ENCODE assay signal across 12 mouse cellular contexts in the genomic region with DNA sequence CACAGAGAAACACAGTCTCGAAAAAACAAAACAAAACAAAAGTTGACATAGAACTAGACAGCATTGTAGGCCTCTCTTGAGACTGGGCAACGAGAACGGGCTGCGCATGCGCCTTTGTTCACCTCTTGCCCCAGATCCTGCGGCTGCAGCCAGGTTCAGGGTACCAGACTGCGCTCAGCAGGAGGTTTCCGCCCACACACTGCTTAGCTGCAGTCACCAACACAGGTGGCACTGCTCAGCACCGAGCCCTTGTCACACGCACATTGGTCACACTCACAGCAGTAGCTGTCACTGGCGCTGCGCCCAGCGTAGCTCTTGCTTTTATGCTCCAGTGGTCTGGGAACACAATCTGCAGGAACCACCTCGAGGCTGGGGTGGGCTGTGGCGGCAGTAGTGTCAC. TPM values are rescaled to one million over a fixed set of nuclear protein-coding genes. Genes with fewer than 3 reads are reported as not detected.
DNase-seq lines count a peak whose midpoint lies in the region; ATAC-seq lines count a peak whose summit lies in the region.
"Had no signal": no experiment of that assay in that cellular context is flagged by ENCODE, and none has a peak within 500 bp of the region (broad histone marks: within the 10 kb centered on the region; RNA-seq: fewer than 3 reads in every experiment).

No protein-coding gene starts in this region.

- no peaks in the 10 kb centered on the region for H3K9me3 ChIP-seq in heart, embryonic 16.5 days (replicated peaks; ENCODE audit: control insufficient read depth, low read length)
- H3K9me3 ChIP-seq: liver, embryonic 12.5 days; neural tube, embryonic 13.5 days had no signal

- peak; percentile 8; the same call in 1 of the 2 replicates for ATAC-seq in heart, embryonic 16.5 days (replicated peaks; ENCODE audit: extremely low read depth, insufficient read depth, low FRiP score)
- ATAC-seq: liver, embryonic 12.5 days had no signal

- H3K27ac ChIP-seq in heart, embryonic 16.5 days (ENCODE audit: low read length), result peak overlapping the region; percentile 66
- H3K27ac ChIP-seq: liver, embryonic 12.5 days; neural tube, embryonic 13.5 days had no signal

- H3K36me3 ChIP-seq in heart, embryonic 16.5 days (ENCODE audit: control insufficient read depth, insufficient read depth), result no peaks in the 10 kb centered on the region
- H3K36me3 ChIP-seq: G1E; liver, embryonic 12.5 days; neural tube, embryonic 13.5 days had no signal

- no peak for DNase-seq in heart, adult 9 months (ENCODE audit: low spot score in 2 of 2)
- DNase-seq in A20 (ENCODE audit: low read depth, low spot score), result peak; percentile 69
- peak; percentile 98 for DNase-seq in brain, adult 2 months (ENCODE audit: low read depth, low spot score)
- peak; percentile 60 for DNase-seq in kidney, adult 9 months
- DNase-seq in spleen, adult 18-20 months, result no peak
- DNase-seq in layer of hippocampus, postnatal 36 days, result no peak
- no peak for DNase-seq in ovary, postnatal 10 days (ENCODE audit: low spot score)

- H3K4me3 ChIP-seq in heart, embryonic 16.5 days (ENCODE audit: low read length), result no peak overlapping the region
- H3K4me3 ChIP-seq: erythroblast, embryonic 14.5 days; liver, embryonic 12.5 days; neural tube, embryonic 13.5 days had no signal

- H3K4me1 ChIP-seq in heart, embryonic 16.5 days (ENCODE audit: control insufficient read depth, insufficient read depth, low read length), result peaks cover 18% of the 10 kb centered on the region

- peak overlapping the region; percentile 15; the same call in 1 of the 2 replicates for H3K4me2 ChIP-seq in heart, embryonic 16.5 days (ENCODE audit: low read depth, low read length)
- H3K4me2 ChIP-seq: liver, embryonic 12.5 days; neural tube, embryonic 13.5 days had no signal

- H3K9ac ChIP-seq in heart, embryonic 16.5 days (ENCODE audit: low read length), result no peak overlapping the region
- H3K9ac ChIP-seq: liver, embryonic 12.5 days; neural tube, embryonic 13.5 days had no signal

- H3K27me3 ChIP-seq in heart, embryonic 16.5 days (ENCODE audit: control insufficient read depth, insufficient read depth, low read length), result no peaks in the 10 kb centered on the region

- 42% methylated on average over 15 of the region's 15 CpGs for WGBS in heart, embryonic 16.5 days

RNA-seq across cellular contexts. Expression of a gene that starts 3.4 kb away (rescaled TPM):
- polyA plus RNA-seq in heart, embryonic 16.5 days (2015; fragmentation: Nextera tagmentation; extraction: Ambion mirVana), result 12.0 and 17.0 TPM in 2 replicates
- 1 to 10 TPM; 6.6 to 7.4 TPM for total RNA-seq in layer of hippocampus, postnatal 36 days (2021)

RNA-seq across cellular contexts. Expression of a gene that starts 5.6 kb away (rescaled TPM):
- polyA plus RNA-seq in heart, embryonic 16.5 days (2015; fragmentation: Nextera tagmentation; extraction: Ambion mirVana), result 3.6 and 7.3 TPM in 2 replicates
- under 1 TPM; 0.28 to 0.40 TPM for total RNA-seq in layer of hippocampus, postnatal 36 days (2021)
- polyA plus RNA-seq: erythroblast, embryonic 14.5 days; neural tube, embryonic 13.5 days had no signal

RNA-seq across cellular contexts. Expression of a gene that starts 12.5 kb away (rescaled TPM):
- 9.2 and 10.0 TPM in 2 replicates for polyA plus RNA-seq in heart, embryonic 16.5 days (2015; fragmentation: Nextera tagmentation; extraction: Ambion mirVana)
- total RNA-seq in layer of hippocampus, postnatal 36 days (2021), result 10 to 100 TPM; 10.5 to 12.7 TPM

RNA-seq across cellular contexts. Expression of a gene that starts 18.6 kb away (rescaled TPM):
- 62.0 and 67.1 TPM in 2 replicates for polyA plus RNA-seq in heart, embryonic 16.5 days (2015; fragmentation: Nextera tagmentation; extraction: Ambion mirVana)
- 10 to 100 TPM; 54.2 to 57.2 TPM for total RNA-seq in layer of hippocampus, postnatal 36 days (2021)

RNA-seq across cellular contexts. Expression of a gene that starts 35.4 kb away (rescaled TPM):
- polyA plus RNA-seq in heart, embryonic 16.5 days (2015; fragmentation: Nextera tagmentation; extraction: Ambion mirVana), result 1.2 and 1.4 TPM in 2 replicates
- 10 to 100 TPM; 29.3 to 30.7 TPM for total RNA-seq in layer of hippocampus, postnatal 36 days (2021)
- polyA plus RNA-seq: G1E had no signal

Comparison
In these comparisons a context has a peak if more than half of its experiments do, and no peak if none do; other contexts are left out.
1. DNase-seq: peak in A20 (single experiment), brain, adult 2 months (single experiment) and kidney, adult 9 months (single experiment); none in heart, adult 9 months (0 of 2), spleen, adult 18-20 months (0 of 2), layer of hippocampus, postnatal 36 days (0 of 2) and ovary, postnatal 10 days (single experiment).